Mouse (Mus musculus) kidney, adult 2 months (tissue): ENCODE measurements at regions not wholly inside any gene's neighbourhood (a gene's known extent, or its start where the extent isn't known, plus 50 kb on each side); places are given as distances from the start of the nearest gene placed in this dataset.

Experiments used
- CTCF ChIP-seq: fragments of 200-500 bp; conservative IDR thresholded peaks from 2 replicates; pipeline ENCODE4 v1.5.1; 2011; ENCODE audit warnings: low read depth, mild to moderate bottlenecking, control low read depth, low read length, moderate library complexity, mixed read lengths; ENCODE audit not compliant: insufficient read depth, insufficient read length
- POLR2A ChIP-seq: fragments of 200-500 bp; IDR thresholded peaks from one replicate; pipeline ENCODE4 v1.6.1; 2011; ENCODE audit warnings: low read depth, low read length, control low read depth

DNA sequence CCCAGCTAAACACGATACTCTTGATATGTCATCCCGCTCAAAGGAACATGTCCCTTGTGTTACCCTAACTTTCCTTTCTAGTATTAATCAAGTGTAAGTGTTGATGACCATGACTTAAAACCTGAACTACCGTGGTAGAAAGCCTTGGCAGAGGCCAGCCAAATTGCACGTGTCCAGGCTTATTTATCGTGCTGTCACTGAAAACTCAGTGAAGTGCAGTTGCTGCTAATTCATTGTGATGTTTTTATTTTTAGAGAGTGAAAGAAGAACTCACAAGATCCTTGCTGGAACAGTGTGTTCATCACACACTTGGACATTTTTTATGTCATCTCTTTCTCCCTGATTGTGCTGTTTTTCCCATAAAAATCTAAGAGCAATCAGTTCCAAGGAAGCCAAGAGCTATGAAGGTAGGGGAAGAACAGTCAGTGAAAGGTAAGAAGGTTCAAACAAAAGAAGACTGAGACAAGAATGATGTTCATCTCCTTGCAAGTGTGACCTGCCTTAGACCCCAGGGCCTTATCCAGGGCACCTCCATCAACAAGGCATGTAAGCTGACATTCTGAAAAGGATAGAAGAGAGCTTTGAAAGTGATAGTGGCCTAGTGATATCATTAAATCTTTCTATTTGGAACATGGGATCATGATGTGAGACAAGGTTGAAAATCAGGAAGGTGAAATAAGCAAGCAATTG, 718.9 kb upstream of the Nrsn1 start:
- TF ChIP-seq CTCF (no peak), POLR2A (no peak)
